Mouse (Mus musculus): ENCODE results near the gene Dgcr8. TPM values are rescaled to one million over a fixed set of nuclear protein-coding genes. Genes with fewer than 3 reads are reported as not detected.

The Dgcr8 gene
- total RNA-seq, 2 experiments from 2014 or later: 47.5 to 77.7 TPM

- ATAC-seq (replicated peaks; ENCODE audit: low FRiP score, low TSS enrichment, poor library complexity, severe bottlenecking): no peak
These were observed 61.1 kb downstream of the Dgcr8 start for GRCm38 (mm10) chr16:18227897-18228422.

GRCm38 (mm10) chr16:18227187-18227586 is 61.9 kb downstream of the Dgcr8 start:
- no peak for ATAC-seq (replicated peaks; ENCODE audit: low FRiP score, low TSS enrichment, poor library complexity, severe bottlenecking)

- ATAC-seq (replicated peaks; ENCODE audit: low FRiP score, low TSS enrichment, poor library complexity, severe bottlenecking): no peak
These were observed 66.9 kb downstream of the Dgcr8 start for GRCm38 (mm10) chr16:18222188-18222587.

GRCm38 (mm10) chr16:18221543-18221898 is 67.5 kb downstream of the Dgcr8 start:
- 0 out of 2 replicates have a peak, but pooled peaks have one; percentile 9 for ATAC-seq (replicated peaks; ENCODE audit: low FRiP score, low TSS enrichment, poor library complexity, severe bottlenecking)

GRCm38 (mm10) chr16:18220856-18221542 is 68.0 kb downstream of the Dgcr8 start:
- ATAC-seq (replicated peaks; ENCODE audit: low FRiP score, low TSS enrichment, poor library complexity, severe bottlenecking): no peak

GRCm38 (mm10) chr16:18220001-18220400 is 69.0 kb downstream of the Dgcr8 start:
- no peak for ATAC-seq (replicated peaks; ENCODE audit: low FRiP score, low TSS enrichment, poor library complexity, severe bottlenecking)

GRCm38 (mm10) chr16:18218580-18218996 is 70.5 kb downstream of the Dgcr8 start:
- ATAC-seq (replicated peaks; ENCODE audit: low FRiP score, low TSS enrichment, poor library complexity, severe bottlenecking): no peak

GRCm38 (mm10) chr16:18217579-18217978 is 71.5 kb downstream of the Dgcr8 start, which contains the start of gene Ccdc188:
Ccdc188 (plus strand) TSS chr16:18217879.
- ATAC-seq (replicated peaks; ENCODE audit: low FRiP score, low TSS enrichment, poor library complexity, severe bottlenecking): no peak

- no peak for ATAC-seq (replicated peaks; ENCODE audit: low FRiP score, low TSS enrichment, poor library complexity, severe bottlenecking)
These were observed 74.2 kb downstream of the Dgcr8 start for GRCm38 (mm10) chr16:18214858-18215257.

- ATAC-seq (replicated peaks; ENCODE audit: low FRiP score, low TSS enrichment, poor library complexity, severe bottlenecking): no peak
These were observed 75.4 kb downstream of the Dgcr8 start for GRCm38 (mm10) chr16:18213689-18214088.

GRCm38 (mm10) chr16:18211417-18212171 is 77.5 kb downstream of the Dgcr8 start:
- peak; percentile 53; the same call in 1 of the 2 replicates for ATAC-seq (replicated peaks; ENCODE audit: low FRiP score, low TSS enrichment, poor library complexity, severe bottlenecking)

GRCm38 (mm10) chr16:18210701-18211416 is 78.2 kb downstream of the Dgcr8 start:
- peak; percentile 42 for ATAC-seq (replicated peaks; ENCODE audit: low FRiP score, low TSS enrichment, poor library complexity, severe bottlenecking)

Other genes starting within 250 kb of the Dgcr8 start
- 61.2 and 64.6 TPM in 2 replicates for gene Dgcr6, start 236.4 kb downstream of the Dgcr8 start, total RNA-seq (2014; fragmentation: Nextera tagmentation)
- gene Dgcr6, start 236.4 kb downstream of the Dgcr8 start, total RNA-seq (2017): 22.7 and 26.0 TPM in 2 replicates
- 9.8 and 14.0 TPM in 2 replicates for gene Prodh, start 199.0 kb downstream of the Dgcr8 start, total RNA-seq (2014; fragmentation: Nextera tagmentation)
- gene Prodh, start 199.0 kb downstream of the Dgcr8 start, total RNA-seq (2017): 14.2 and 23.5 TPM in 2 replicates
- gene Rtn4r, start 161.6 kb downstream of the Dgcr8 start, total RNA-seq (2014; fragmentation: Nextera tagmentation): not detected in 2 replicates
- 0.30 and 0.38 TPM in 2 replicates for gene Rtn4r, start 161.6 kb downstream of the Dgcr8 start, total RNA-seq (2017)
- not detected in 2 replicates for gene Ccdc188, start 71.4 kb downstream of the Dgcr8 start, total RNA-seq (2014; fragmentation: Nextera tagmentation)
- gene Ccdc188, start 71.4 kb downstream of the Dgcr8 start, total RNA-seq (2017): not detected in 2 replicates
- gene Zdhhc8, start 54.1 kb downstream of the Dgcr8 start, total RNA-seq (2014; fragmentation: Nextera tagmentation): 3.1 and 4.8 TPM in 2 replicates
- 0.56 and 4.5 TPM in 2 replicates for gene Zdhhc8, start 54.1 kb downstream of the Dgcr8 start, total RNA-seq (2017)
- gene Trmt2a, start 40.6 kb downstream of the Dgcr8 start, total RNA-seq (2014; fragmentation: Nextera tagmentation): 162 and 237 TPM in 2 replicates
- gene Trmt2a, start 40.6 kb downstream of the Dgcr8 start, total RNA-seq (2017): 56.6 and 73.7 TPM in 2 replicates
- 485 and 544 TPM in 2 replicates for gene Ranbp1, start 40.5 kb downstream of the Dgcr8 start, total RNA-seq (2014; fragmentation: Nextera tagmentation)
- 572 and 765 TPM in 2 replicates for gene Ranbp1, start 40.5 kb downstream of the Dgcr8 start, total RNA-seq (2017)
- gene Gm49776, start 30.9 kb downstream of the Dgcr8 start, total RNA-seq (2014; fragmentation: Nextera tagmentation): not detected in 2 replicates
- 0.47 TPM in 1 of 2 replicates, not detected in the other for gene Gm49776, start 30.9 kb downstream of the Dgcr8 start, total RNA-seq (2017)
- gene Tango2, start 58.9 kb upstream of the Dgcr8 start, total RNA-seq (2014; fragmentation: Nextera tagmentation): 76.7 and 91.5 TPM in 2 replicates
- 16.9 and 20.4 TPM in 2 replicates for gene Tango2, start 58.9 kb upstream of the Dgcr8 start, total RNA-seq (2017)
- gene Arvcf, start 58.9 kb upstream of the Dgcr8 start, total RNA-seq (2014; fragmentation: Nextera tagmentation): 14.0 and 16.5 TPM in 2 replicates
- gene Arvcf, start 58.9 kb upstream of the Dgcr8 start, total RNA-seq (2017): 14.3 and 19.4 TPM in 2 replicates
- gene Txnrd2, start 137.1 kb upstream of the Dgcr8 start, total RNA-seq (2014; fragmentation: Nextera tagmentation): 75.4 and 82.3 TPM in 2 replicates
- gene Txnrd2, start 137.1 kb upstream of the Dgcr8 start, total RNA-seq (2017): 97.2 and 145 TPM in 2 replicates
- gene Comt, start 137.6 kb upstream of the Dgcr8 start, total RNA-seq (2014; fragmentation: Nextera tagmentation): 84.0 and 105 TPM in 2 replicates
- 56.1 and 59.7 TPM in 2 replicates for gene Comt, start 137.6 kb upstream of the Dgcr8 start, total RNA-seq (2017)
- gene Gnb1l, start 209.5 kb upstream of the Dgcr8 start, total RNA-seq (2014; fragmentation: Nextera tagmentation): 14.6 and 17.1 TPM in 2 replicates
- 5.8 and 10.1 TPM in 2 replicates for gene Gnb1l, start 209.5 kb upstream of the Dgcr8 start, total RNA-seq (2017)
- gene Rtl10, start 209.7 kb upstream of the Dgcr8 start, total RNA-seq (2014; fragmentation: Nextera tagmentation): 18.9 and 23.1 TPM in 2 replicates
- gene Rtl10, start 209.7 kb upstream of the Dgcr8 start, total RNA-seq (2017): 7.4 and 9.1 TPM in 2 replicates

Data from megakaryocyte-erythroid progenitor cell, adult 5-6 weeks (primary cell).